Mouse (Mus musculus) kidney, adult 2 months (tissue): Measurements from ENCODE around the gene Snd1.

Experiments used
- CTCF ChIP-seq: fragments of 200-500 bp; conservative IDR thresholded peaks from 2 replicates; pipeline ENCODE4 v1.5.1; 2011; ENCODE audit warnings: low read depth, mild to moderate bottlenecking, control low read depth, low read length, moderate library complexity, mixed read lengths; ENCODE audit not compliant: insufficient read depth, insufficient read length
- POLR2A ChIP-seq: fragments of 200-500 bp; IDR thresholded peaks from one replicate; pipeline ENCODE4 v1.6.1; 2011; ENCODE audit warnings: low read depth, low read length, control low read depth

DNA sequence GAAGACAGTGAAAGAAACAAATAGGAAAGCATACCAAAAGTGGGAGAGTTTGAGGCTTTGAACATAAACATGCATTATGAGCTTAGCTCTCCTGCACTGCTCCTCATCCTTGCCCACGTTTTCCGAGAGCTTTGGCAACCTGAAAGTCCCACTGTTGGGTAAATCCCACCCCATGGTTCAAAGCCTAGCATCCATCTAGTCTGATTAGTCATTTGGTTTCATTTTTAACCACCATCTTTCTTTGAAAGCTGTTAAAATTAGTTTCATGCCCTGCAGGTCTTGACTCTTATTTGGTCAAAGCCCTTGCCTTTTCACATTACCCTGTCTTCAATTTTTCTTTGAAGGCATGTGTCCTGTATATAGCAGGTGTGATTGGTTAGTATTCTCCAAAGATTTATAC lies 108.5 kb downstream of the Snd1 start:
- TF ChIP-seq CTCF (no peak), POLR2A (no peak)
